Mouse (Mus musculus) WW6 (cell line): Measurements from ENCODE around the gene Rep15.

Experiments used
- DNase-seq: peaks from one replicate; pipeline ENCODE4 v3.0.0-alpha.2; 2013; ENCODE audit warnings: low read depth, low spot score

The Rep15 gene

DNA sequence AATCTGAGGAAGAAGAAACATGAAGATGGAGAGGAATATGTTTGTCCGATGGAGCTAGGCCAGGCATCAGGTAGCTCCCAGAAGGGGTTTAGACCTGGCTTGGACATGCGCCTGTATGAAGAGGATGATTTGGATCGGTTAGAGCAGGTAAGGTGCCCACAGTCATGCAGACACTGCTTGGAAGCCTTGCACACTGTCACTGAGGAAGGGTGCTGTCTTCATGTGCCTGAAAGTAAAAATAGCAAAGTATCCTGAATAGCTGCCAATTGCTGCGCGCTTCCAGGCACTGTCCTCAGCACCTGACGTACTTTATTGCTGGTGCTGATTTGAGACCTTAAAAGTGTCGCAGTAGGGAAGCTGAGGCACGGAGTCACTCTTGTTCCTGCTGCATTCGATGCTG is 2.8 kb upstream of the Rep15 start:
- DNase-seq: no peak

DNA sequence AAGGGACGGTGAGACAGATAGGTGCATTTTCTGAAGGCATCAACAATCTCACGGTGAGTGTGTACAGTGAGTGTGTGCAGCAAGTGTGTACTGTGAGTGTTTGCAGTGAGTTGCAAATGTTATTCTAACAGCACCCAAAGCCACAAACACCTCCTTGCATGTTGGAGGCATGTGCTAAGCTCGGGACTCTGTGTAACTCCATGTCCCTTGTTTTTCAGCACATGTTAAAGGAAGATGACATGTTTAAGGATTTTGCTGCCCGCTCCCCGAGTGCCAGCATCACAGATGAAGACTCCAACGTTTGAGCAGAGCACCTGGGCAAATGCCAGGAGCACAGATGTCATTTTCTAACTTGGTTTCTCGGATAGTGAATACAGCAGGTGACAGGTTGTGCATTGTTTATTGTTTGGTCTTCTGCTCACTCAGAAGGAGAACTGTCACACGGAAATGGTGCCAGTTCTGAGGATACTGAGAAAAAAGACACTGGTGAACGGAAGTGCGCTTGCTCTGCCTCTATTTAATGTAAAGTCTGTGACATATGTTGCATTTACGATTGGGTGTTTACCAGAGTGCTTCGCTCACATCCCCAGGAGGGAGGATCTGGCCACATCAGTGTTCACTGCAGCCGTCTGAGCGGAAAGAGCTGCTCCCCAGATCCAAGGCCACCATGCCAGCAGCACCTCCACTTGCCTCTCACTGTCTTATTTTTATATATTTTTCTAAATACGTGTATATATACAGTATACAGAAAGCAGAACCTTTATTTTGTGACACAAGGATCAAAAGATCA is 2.1 kb upstream of the Rep15 start:
- DNase-seq: no peak

DNA sequence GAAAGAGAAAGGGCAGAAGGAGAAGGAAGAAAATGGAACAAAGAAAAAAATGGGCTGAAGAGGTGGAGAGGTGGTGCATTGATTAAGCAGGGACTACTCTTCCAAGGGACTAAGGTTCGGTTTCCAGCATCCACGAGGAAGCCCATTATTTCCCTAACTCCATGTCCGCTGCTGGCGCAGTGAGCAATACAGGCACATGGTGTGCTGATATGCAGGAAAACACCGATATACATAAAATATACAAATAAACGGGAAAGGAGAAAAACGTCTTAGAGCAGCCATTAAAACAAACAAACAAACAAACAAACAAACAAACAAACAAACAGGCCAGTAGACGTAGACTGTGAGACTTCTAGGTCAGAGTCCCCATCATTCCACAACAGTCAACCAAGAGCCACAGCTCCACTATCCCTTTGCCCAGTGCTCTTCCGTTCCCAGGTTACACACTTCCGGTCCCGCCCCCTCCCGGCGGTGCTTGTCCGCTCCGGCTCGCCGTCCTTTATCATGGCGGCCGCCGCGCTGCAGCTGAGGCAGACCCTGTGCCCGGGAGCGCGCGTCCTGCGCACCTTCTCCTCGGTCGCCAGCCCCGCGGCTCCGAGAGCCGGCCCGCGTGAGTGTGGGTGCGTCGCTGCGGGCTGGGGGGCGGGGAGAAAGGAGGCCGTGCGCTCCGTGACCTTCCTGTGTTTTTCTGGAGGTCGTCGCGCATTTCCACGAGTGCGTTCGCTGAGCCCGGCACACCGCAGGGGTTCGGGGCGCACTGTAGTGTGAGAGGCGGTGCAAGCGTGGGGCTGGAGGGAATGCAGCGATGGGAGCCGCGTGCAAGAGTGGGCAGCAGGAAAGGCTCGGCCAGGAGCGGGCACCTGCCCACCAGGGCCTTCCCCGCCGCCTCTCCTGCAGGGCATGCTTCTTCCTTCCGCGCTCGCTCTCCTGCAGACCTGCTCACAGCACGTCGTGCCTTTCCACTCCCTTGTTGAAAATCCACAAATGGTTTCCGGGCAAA is 10.2 kb downstream of the Rep15 start, which contains the start of gene Mrps35:
Gene Mrps35 (plus strand): TSS at position 474 of the 1,000 bp plus-strand sequence.
- peak; percentile 58 for DNase-seq

DNA sequence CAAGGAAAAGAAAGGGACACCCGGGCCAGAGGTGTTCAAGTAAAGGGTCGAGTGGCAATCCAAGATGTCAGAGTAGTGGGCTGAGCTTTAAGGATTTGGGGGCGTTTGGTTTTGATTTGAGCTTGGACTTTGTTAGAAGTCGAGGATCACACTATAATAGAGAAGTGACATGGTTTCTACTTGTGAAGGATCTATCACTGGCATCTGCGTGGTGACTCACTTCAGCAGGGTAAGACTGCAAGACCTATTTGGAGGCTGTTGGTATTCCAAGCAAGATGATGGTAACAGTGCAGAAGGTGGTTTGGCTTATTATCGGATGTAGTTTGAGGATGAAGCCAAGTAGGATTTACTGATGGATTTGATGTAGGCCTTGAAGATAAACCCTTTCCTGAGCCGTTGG is 11.2 kb downstream of the Rep15 start:
- no peak for DNase-seq

DNA sequence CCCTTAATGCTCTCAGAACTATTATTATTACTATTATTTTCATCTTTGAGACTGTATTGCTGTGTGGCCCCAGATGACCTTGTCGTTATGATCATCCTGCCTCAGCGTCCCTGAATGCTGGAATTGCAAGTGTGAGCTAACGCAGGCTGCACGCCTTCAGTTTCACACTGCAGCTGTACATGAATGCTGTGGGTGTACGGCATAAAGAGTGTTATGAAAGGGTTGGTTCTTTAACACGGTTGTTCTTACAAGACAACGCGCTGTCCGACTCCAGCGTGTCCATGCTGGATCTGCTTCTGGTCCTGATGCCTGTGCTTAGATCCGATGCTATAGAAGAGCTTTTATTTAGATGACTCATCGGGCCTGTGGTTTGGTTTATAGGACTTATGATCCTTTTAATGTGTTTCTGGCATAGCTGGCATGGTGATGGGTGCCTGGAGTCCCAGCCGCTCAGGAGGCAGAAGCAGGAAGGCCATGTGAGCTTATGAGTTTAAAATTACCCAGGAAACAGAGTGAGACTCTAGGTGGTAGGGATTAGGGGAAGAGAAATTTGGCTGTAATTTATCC is 16.9 kb downstream of the Rep15 start:
- DNase-seq: no peak

DNA sequence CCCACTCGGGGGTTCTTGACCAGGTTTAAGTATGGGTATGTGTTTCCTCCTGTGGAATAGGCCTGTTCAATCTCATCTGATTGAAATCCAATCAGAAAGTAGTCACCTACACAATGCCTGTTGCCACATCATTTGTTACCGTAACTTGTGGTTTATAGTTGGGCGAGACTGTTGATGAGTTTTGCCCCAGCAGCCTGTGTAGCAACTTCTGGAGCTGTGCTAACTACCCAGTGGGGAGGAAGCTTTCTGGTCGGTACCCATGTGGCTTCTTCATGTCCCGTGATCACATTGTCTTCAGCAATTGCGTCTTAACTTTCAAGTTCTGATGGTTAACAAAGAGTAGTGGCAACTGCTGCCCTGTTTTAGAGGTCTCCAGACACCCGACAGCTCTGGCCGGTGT is 19.3 kb downstream of the Rep15 start:
- no peak for DNase-seq

DNA sequence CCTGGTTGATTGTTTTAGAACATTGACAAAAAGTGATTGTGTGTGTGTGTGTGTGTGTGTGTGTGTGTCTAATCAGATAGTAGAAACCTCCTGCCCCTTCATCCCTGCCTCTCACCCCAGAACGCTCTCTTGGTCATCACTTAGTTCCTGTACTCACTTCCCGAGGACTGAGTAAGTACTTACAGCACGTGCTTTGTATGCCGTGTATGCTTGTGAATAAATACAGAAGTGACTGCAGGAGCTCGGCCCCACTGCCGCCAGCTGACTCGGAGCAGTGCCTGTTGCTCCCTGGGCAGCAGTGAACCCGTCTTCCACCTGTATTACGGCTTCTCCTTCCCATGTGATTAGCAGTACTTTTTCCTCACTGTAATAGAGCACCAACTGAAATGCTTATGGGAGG is 20.1 kb downstream of the Rep15 start:
- DNase-seq: no peak

DNA sequence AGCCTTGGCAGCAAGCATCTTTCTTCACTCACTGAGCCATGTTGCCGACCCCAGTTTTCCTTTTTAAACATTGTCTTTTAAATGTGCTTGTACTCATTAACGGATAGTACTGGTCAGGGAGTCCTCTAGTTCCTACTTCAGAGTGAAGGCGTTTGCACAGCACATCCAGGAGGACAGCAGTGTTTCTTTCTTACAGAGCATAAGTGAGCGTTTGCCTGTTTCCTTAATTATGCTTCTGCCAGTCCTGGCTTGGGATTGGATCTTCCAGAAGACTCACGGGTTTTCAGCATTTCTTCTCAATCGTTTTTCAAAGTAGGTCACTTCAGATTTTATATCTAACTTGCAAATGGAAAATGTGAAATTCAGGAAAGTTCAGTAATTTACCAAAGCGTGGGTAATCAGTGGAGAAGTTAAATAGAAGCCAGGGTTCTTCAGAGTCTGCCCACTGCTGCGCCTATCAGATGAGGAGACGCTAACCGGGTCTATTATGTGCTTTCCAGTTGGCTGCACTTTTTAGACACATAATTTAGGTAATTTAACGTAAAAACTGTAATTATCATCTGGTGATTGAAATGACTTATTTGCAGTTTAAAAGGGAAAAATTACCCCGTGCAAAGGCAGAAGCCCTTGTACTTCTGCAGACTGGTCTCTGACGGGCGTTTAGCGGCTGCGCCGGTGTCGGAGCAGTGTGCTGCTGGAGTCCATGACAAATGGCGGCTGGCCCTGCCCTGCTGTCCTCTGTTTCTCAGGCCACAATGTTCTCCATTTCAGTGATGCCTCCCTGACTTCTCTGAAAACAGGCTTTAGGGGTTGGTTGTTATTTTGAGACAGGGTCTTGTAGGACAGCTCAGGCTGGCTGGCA is 21.6 kb downstream of the Rep15 start:
- DNase-seq: no peak

DNA sequence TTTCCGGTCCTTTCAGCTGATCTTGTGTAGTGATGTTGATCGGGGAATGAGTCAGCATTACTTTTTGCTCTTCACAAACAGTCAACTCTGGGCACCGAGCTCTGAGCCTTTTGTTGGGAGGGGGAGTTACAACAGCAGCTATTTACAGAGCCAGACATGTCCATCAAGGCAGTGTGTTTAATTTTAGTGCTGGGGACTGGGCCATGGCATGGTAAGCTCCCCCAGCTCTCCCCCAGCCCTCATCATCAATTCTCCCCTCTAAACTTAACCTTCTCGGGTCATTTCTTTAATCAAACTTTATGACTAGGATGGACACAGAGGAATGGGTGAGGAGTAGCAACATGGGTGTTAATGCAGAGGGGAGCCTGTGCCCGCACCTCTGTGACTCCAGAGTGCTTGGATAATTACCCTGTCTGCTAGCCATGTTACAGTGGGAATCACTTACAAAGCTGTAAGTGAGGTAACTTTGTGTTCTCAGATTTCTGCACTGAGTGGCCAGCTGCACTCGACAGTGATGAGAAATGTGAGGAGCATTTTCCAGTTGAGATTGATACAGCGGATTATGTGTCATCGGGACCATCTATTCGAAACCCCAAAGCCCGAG is 23.1 kb downstream of the Rep15 start:
- DNase-seq: no peak

DNA sequence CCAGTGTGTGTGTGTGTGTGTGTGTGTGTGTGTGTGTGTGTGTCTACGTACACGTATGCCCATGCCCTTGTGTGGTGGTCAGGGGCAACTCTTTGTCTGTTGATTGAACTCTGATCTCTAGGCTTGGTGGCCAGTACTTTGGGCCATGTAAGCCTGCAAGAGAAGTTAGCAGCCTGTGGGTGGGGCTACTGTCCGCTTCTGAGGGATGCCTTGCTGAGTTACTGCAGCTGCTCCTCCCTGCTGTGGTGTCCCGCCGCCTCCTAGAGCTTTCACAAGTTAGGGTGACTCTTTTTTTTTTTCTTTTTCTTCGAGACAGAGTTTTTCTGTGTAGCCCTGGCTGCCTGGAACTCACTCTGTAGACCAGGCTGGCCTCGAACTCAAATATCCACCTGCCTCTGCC is 26.9 kb downstream of the Rep15 start:
- DNase-seq: no peak

DNA sequence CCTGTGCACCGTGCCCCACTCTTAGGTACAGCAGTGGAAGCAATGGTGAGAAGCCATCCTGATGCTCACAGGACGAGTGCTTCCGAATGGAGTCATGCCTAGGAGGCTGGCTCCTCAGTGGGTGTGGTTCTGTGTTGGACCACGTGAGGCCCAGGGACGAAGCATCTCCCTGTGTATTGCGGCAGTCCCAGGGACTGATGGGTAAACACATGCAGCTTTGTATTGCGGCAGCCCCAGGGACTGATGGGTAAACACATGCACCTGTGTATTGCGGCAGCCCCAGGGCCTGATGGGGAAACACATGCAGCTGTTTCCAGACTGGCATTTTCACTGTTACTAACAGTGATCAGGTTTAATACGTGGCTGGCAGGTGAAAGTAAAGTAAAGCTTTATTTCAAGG is 29.2 kb downstream of the Rep15 start:
- DNase-seq: no peak

DNA sequence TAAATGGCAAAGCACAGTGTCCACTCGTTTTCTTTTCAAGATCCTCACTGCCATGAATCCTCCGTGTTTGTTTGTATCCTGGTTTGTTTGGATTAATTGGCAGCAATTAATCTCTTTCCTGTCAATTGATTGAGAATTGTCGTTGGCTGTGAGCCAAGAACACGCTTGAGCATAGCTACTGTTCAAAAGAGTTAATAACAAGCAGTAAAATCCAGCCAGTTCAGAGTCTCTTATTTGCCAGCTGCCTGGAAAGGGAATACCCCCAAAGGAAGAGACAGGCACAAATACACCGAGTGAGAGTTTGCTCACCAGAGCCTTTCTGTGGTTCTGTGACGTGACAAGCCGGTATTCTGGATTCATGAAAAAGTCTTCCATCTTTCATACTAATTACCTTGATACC is 29.6 kb downstream of the Rep15 start:
- no peak for DNase-seq

DNA sequence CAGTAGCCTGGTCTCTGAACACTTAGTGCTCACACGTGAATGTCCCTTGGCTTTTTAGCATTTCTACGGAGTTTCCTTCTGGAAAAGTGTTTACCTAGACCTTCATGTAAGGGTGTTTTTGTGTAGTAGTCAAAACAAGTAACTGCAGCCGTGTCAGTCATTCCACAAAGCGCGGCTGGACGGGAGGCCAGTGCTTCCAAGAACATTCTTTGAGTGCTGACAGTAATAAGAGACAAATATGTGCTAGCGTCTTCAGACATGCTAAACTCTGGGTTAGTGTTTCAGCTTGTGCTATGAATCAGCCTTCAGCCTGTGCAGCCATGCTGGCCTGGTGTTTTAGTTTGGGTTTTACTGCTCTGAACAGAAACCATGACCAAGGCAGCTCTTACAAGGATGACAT is 30.3 kb downstream of the Rep15 start:
- no peak for DNase-seq

DNA sequence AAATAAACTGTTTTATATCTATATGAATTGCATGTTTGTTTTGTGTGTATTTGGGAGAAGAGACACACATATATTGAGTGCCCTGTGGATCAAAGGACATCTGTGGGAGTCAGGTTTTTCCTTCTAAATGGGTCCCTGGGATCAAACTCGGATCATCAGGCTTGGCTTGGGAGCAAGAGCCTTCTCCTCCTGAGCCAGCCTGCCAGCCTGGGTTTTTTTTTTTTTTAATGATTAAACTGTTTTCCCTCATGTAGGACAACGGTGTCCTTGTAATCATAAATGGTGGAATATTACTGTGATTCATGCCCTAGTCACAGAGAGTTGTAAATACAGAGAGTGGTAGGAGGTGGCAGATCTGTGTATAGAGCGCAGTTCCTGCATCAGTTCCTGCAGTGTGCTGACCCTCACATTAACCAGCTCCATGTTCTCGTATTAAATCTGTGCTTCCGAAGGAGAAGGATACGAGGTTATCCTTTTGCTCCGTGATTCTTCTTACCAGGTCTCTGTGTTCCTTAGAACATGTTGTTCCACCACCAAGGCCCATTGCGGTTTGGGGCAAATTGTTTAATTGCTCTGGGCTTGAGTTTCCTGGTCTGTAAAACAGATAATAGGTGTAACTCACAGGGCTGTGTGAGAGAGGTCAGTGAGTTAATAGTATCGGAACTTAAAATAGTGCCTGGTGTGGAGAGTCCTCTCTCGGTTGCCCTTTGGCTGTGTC is 32.0 kb downstream of the Rep15 start:
- DNase-seq: no peak

DNA sequence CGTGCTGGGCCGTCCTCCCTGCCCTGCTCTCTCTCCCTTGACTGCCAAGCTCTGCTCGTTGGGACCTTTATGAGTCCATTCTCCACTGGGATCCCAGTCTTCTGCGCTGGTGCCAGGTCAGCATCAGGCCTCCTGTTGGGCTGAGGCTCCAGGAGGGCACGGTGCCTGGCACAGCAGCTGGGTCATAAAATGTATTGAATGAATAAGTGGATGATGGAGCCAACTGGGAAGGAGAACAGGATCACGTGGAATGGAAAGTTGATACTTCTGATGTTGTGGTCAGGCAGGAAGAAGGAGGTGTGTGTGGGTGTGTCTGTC is 32.5 kb downstream of the Rep15 start:
- no peak for DNase-seq

DNA sequence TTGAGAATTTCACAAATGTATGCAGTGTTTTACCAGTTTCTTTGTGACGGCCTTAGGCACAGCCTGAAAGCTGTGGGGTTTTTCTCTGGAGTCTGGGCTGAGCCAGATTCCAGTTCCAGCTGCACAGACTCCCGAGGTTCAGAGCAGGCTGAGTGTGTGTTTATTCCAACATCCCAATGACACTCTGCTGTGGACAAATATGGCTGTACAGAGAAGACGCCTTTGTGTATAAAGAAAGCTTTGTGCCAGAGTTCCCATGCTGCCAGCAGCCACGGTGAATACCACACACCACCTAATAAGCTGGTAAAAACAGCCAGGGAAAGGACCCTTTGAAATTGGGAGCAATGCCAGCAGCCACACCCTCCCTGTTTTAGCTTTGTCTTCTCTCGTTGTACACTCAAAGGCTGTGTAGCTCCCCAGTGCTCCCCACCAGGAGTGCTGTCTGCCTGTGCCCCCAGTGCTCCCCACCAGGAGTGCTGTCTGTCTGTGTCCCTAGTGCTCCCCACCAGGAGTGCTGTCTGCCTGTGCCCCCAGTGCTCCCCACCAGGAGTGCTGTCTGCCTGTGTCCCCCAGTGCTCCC is 43.5 kb downstream of the Rep15 start:
- DNase-seq: no peak

DNA sequence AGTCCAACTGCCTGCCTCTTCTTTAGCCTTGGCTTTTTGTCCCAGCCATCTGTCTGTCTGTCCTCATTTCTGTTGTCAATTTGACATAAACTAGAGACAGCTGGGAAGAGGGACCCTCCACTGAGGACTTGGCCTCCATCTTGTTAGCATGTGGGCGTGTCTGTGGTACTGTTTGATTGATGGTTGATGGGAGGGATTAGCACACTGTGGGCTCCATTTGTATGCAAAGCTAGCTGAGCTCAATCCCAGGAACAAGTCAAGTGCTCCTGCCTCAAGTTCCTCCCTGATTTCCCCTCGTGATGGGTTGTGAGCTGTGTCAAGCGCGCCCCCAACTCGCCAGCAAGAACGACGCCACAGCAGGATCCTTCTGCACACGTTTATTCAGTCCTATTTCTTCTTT is 44.5 kb downstream of the Rep15 start:
- peak; percentile 46 for DNase-seq

DNA sequence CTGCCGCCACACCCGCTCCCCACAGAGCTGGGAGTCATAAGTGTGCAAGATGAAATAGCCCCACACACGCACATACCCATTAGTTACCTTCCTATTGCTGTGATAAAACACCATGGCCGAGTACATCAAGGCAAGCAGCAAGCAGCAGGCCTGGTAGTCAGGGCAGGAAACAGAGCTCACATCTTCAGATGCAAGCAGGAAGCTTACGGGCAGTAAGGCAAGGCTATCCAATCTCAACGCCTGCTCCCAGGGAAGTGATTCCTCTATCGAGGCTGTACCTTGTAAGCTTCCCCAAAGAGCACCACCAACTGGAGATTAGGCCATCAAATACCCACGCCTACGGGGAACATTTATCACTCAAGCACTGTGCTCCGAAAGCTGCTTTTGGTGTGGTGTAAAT is 47.5 kb downstream of the Rep15 start:
- no peak for DNase-seq
